Mouse (Mus musculus) CH12.LX (cell line): ENCODE data around the gene Ttyh3. TPM values are rescaled to one million over a fixed set of nuclear protein-coding genes. Genes with fewer than 3 reads are reported as not detected.

Experiments
- DNase-seq: peaks from one replicate; pipeline ENCODE4 v3.0.0-alpha.2; 2013; ENCODE audit errors: extremely low read depth
- H3K27ac ChIP-seq: 2 replicates; pipeline ENCODE4 v1.5.1; 2012; ENCODE audit warnings: low read depth, mild to moderate bottlenecking, control low read depth, moderate library complexity; ENCODE audit not compliant: insufficient read depth
- H3K27me3 ChIP-seq: replicated peaks from 2 replicates; pipeline ENCODE3; 2012; ENCODE audit warnings: inconsistent platforms
- H3K36me3 ChIP-seq, 2 experiments: replicated peaks in 1 of 2; 2 replicates each; pipeline versions ENCODE3 to v1.6.1; 2012; ENCODE audit warnings: inconsistent platforms in 1 of 2, low read length in 1 of 2, mild to moderate bottlenecking in 1 of 2, mixed read lengths in 1 of 2, moderate library complexity in 1 of 2; ENCODE audit not compliant: control insufficient read depth in 1 of 2, insufficient read depth in 1 of 2
- H3K4me1 ChIP-seq, 2 experiments: 2 replicates each; pipeline ENCODE4 v1.6.1; 2012; ENCODE audit warnings: inconsistent platforms in 1 of 2, moderate library complexity in 1 of 2; ENCODE audit not compliant: insufficient read depth in 2 of 2, control insufficient read depth in 1 of 2
- H3K4me2 ChIP-seq: 2 replicates; pipeline ENCODE4 v1.6.1; 2012; ENCODE audit warnings: low read depth, mild to moderate bottlenecking, control low read depth; ENCODE audit not compliant: poor library complexity, insufficient read depth, severe bottlenecking
- H3K4me3 ChIP-seq, 3 experiments: fragments of 150-350 bp in 1 of 3; sonication (generic) in 1 of 3; replicated peaks in 1 of 3; 2 replicates each; pipeline versions ENCODE3 to v1.5.1; 2011 to 2012; ENCODE audit warnings: low read depth in 2 of 3, low read length in 2 of 3, mild to moderate bottlenecking in 2 of 3, moderate library complexity in 2 of 3, control low read depth in 1 of 3, improper control_type of control experiment in 1 of 3, inconsistent platforms in 1 of 3, mixed read lengths in 1 of 3; ENCODE audit not compliant: poor library complexity in 1 of 3
- H3K79me2 ChIP-seq: replicated peaks from 2 replicates; pipeline ENCODE4 v1.6.1; 2012; ENCODE audit warnings: mild to moderate bottlenecking, moderate library complexity; ENCODE audit not compliant: control insufficient read depth, poor library complexity, insufficient read depth, severe bottlenecking; ENCODE audit errors: extremely low read depth
- H3K9ac ChIP-seq: 2 replicates; pipeline ENCODE4 v1.6.1; 2012; ENCODE audit warnings: low read depth, mild to moderate bottlenecking, control low read depth, moderate library complexity; ENCODE audit not compliant: insufficient read depth
- H3K9me3 ChIP-seq: replicated peaks from 2 replicates; pipeline ENCODE3; 2012; ENCODE audit warnings: low read length, inconsistent platforms, mixed read lengths
- CHD1 ChIP-seq: IDR thresholded peaks from 2 replicates; pipeline ENCODE4 v1.6.1; 2012; ENCODE audit warnings: low read depth, low read length, improper control_type of control experiment, inconsistent platforms
- CHD2 ChIP-seq: IDR thresholded peaks from 2 replicates; pipeline ENCODE4 v1.6.1; 2011; ENCODE audit warnings: low read length, improper control_type of control experiment
- CTCF ChIP-seq, 2 experiments: IDR thresholded peaks in 1 of 2; conservative IDR thresholded peaks in 1 of 2; 2 replicates each; pipeline ENCODE4 v1.5.1; 2011 to 2012; ENCODE audit warnings: low read depth in 2 of 2, low read length in 2 of 2, improper control_type of control experiment in 1 of 2, inconsistent platforms in 1 of 2, mild to moderate bottlenecking in 1 of 2, moderate library complexity in 1 of 2
- E2F4 ChIP-seq: IDR thresholded peaks from 2 replicates; pipeline ENCODE4 v1.6.1; 2011; ENCODE audit warnings: low read depth, low read length, improper control_type of control experiment; ENCODE audit not compliant: insufficient replicate concordance
- EP300 ChIP-seq: IDR thresholded peaks from 2 replicates; pipeline ENCODE4 v1.6.1; 2011; ENCODE audit warnings: low read length, improper control_type of control experiment
- ETS1 ChIP-seq: conservative IDR thresholded peaks from 2 replicates; pipeline ENCODE4 v1.6.1; 2012; ENCODE audit warnings: low read depth, mild to moderate bottlenecking, inconsistent platforms, low read length, improper control_type of control experiment, moderate library complexity
- GABPA ChIP-seq: IDR thresholded peaks from 2 replicates; pipeline ENCODE4 v1.6.1; 2012; ENCODE audit warnings: low read depth, low read length, improper control_type of control experiment, inconsistent platforms; ENCODE audit not compliant: insufficient replicate concordance
- IRF4 ChIP-seq: IDR thresholded peaks from 2 replicates; pipeline ENCODE4 v1.6.1; 2014; ENCODE audit warnings: low read depth, mild to moderate bottlenecking, inconsistent platforms, low read length, improper control_type of control experiment
- KAT2A ChIP-seq: IDR thresholded peaks from 2 replicates; pipeline ENCODE4 v1.6.1; 2012; ENCODE audit warnings: low read length, improper control_type of control experiment, inconsistent platforms; ENCODE audit not compliant: insufficient replicate concordance
- MAX ChIP-seq: IDR thresholded peaks from 2 replicates; pipeline ENCODE4 v1.6.1; 2011; ENCODE audit warnings: low read length, improper control_type of control experiment
- MXI1 ChIP-seq: IDR thresholded peaks from 2 replicates; pipeline ENCODE4 v1.6.1; 2011; ENCODE audit warnings: mild to moderate bottlenecking, low read depth, low read length, improper control_type of control experiment
- NELFE ChIP-seq: IDR thresholded peaks from 2 replicates; pipeline ENCODE4 v1.6.1; 2011; ENCODE audit warnings: low read depth, low read length, improper control_type of control experiment
- NRF1 ChIP-seq: IDR thresholded peaks from 2 replicates; pipeline ENCODE4 v1.6.1; 2014; ENCODE audit warnings: low read depth, mild to moderate bottlenecking, inconsistent platforms, low read length, improper control_type of control experiment, moderate library complexity
- POLR2A ChIP-seq: IDR thresholded peaks from 2 replicates; pipeline ENCODE4 v1.6.1; 2011; ENCODE audit warnings: low read depth, mild to moderate bottlenecking, improper control_type of control experiment, low read length
- RCOR1 ChIP-seq: conservative IDR thresholded peaks from 2 replicates; pipeline ENCODE4 v1.6.1; 2012; ENCODE audit warnings: low read depth, mild to moderate bottlenecking, inconsistent platforms, low read length, improper control_type of control experiment
- SIN3A ChIP-seq: IDR thresholded peaks from 2 replicates; pipeline ENCODE4 v1.6.1; 2012; ENCODE audit warnings: low read length, improper control_type of control experiment, inconsistent platforms
- UBTF ChIP-seq: IDR thresholded peaks from 2 replicates; pipeline ENCODE4 v1.6.1; 2012; ENCODE audit warnings: low read depth, mild to moderate bottlenecking, inconsistent platforms, low read length, improper control_type of control experiment, moderate library complexity
- USF2 ChIP-seq: conservative IDR thresholded peaks from 2 replicates; pipeline ENCODE4 v1.6.1; 2011; ENCODE audit warnings: low read depth, low read length, improper control_type of control experiment
- ZC3H11A ChIP-seq: IDR thresholded peaks from 2 replicates; pipeline ENCODE4 v1.6.1; 2012; ENCODE audit warnings: low read depth, mild to moderate bottlenecking, inconsistent platforms, low read length, improper control_type of control experiment
- dilution Hi-C: fragments of 300-500 bp; cut with MboI; formaldehyde crosslinking; loops from 2 replicates; pipeline ENCODE4 v1.14.3; 2020; ENCODE audit warnings: low sequenced_read_pairs; ENCODE audit not compliant: extremely low pct_unique_long_range_greater_than_20kb, extremely low pct_ligation_motif_present
- in situ Hi-C: fragments of 300-500 bp; cut with MboI; formaldehyde crosslinking; loops from 3 replicates; pipeline ENCODE4 v1.14.3; 2019; ENCODE audit warnings: low sequenced_read_pairs, low pct_ligation_motif_present, low pct_unique_long_range_greater_than_20kb, mixed read lengths
- polyA plus RNA-seq: library from polyadenylated mRNA; unstranded; fragments of >175 nt; gene quantifications from 2 replicates; pipeline ENCODE4 v1.2.1, GENCODE M21; 2012; ENCODE audit warnings: low read depth; ENCODE audit not compliant: insufficient read length
- total RNA-seq, 2 experiments: library from RNA; depleted of rRNA; stranded (reverse); fragments of 300-350 nt in 1 of 2; fragments of >200 nt in 1 of 2; gene quantifications; 2 replicates each; pipeline ENCODE4 v1.2.3; 2012 to 2014

The Ttyh3 gene
- total and polyA plus RNA-seq, 3 experiments: 0.31 to 6.3 (median 1.4) TPM

GRCm38 (mm10) chr5:140606386-140606785 is 42.4 kb downstream of the Ttyh3 start:
- no peak overlapping the region for H3K4me3 ChIP-seq

GRCm38 (mm10) chr5:140605228-140605627 is 43.6 kb downstream of the Ttyh3 start:
- Histone ChIP-seq H3K27me3 (peaks cover 89% of the 10 kb centered on the region), H3K79me2 (no peaks in the 10 kb centered on the region), H3K4me3 (no peak overlapping the region), H3K4me2 (no peak overlapping the region), H3K9ac (no peak overlapping the region), H3K9me3 (peaks cover 13% of the 10 kb centered on the region), H3K36me3 (no peaks in the 10 kb centered on the region), H3K4me1 (no peaks in the 10 kb centered on the region), H3K27ac (no peak overlapping the region)
- dilution Hi-C loops (no loop called here), in situ Hi-C loops (no loop called here)
- TF ChIP-seq GABPA (no peak), USF2 (no peak), CHD1 (no peak), RCOR1 (no peak), CHD2 (no peak), EP300 (no peak), SIN3A (no peak), KAT2A (no peak), NRF1 (no peak), ZC3H11A (no peak), CTCF (conservative IDR thresholded peaks at IDR 0.05 in 1 of 2, IDR thresholded peaks at IDR 0.05 in 1 of 2; ENCODE audit: low read depth in 2 of 2, low read length in 2 of 2) (no peak), ETS1 (no peak), UBTF (no peak), POLR2A (no peak)
- DNase-seq: no peak

More at GRCm38 (mm10) chr5:140606386-140606785, 42.4 kb downstream of the Ttyh3 start:
- H3K36me3 ChIP-seq: no peaks in the 10 kb centered on the region
- no peak for DNase-seq
- TF ChIP-seq ETS1 (no peak), GABPA (no peak), MAX (no peak), ZC3H11A (no peak), E2F4 (no peak), MXI1 (no peak), NELFE (no peak), IRF4 (no peak)
- dilution Hi-C loops (no loop called here), in situ Hi-C loops (no loop called here)
- peaks cover 13% of the 10 kb centered on the region for H3K9me3 ChIP-seq
- no peaks in the 10 kb centered on the region for H3K79me2 ChIP-seq
- H3K4me2 ChIP-seq: no peak overlapping the region
- H3K27me3 ChIP-seq: peaks cover 91% of the 10 kb centered on the region
- no peak overlapping the region for H3K9ac ChIP-seq
- H3K4me1 ChIP-seq: no peaks in the 10 kb centered on the region
- H3K27ac ChIP-seq: no peak overlapping the region
